Mouse (Mus musculus): Measurements from ENCODE around the gene Ube2cbp. TPM values are rescaled to one million over a fixed set of nuclear protein-coding genes. Genes with fewer than 3 reads are reported as not detected.

The Ube2cbp gene
- polyA plus RNA-seq, 1 experiment from 2014 or later = 6.0 TPM

DNA sequence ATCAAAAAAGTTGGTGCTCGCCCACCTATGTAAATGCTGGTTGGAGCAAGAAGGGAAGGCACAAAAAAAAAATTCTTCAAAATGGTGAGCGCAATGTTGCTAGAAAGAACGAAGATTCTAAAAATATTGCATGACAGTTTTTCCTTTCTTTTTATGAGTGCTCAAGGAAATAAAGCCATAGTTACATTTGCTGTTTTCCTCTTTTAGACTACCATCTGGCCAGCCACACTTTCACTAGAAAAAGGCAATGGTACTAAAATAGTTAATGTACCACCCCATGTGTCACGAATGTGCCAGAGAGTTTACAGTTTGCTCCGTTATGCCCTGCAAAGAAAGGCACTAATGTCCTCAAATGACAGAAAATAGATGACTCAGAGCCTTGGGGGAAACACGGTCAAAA is 45.4 kb downstream of the Ube2cbp start:
- Histone ChIP-seq H3K27ac (no peak overlapping the region), H3K9me3 (replicated peaks) (no peaks in the 10 kb centered on the region), H3K4me3 (no peak overlapping the region), H3K9ac (no peak overlapping the region), H3K4me1 (no peaks in the 10 kb centered on the region), H3K36me3 (ENCODE audit: poor library complexity, severe bottlenecking) (no peaks in the 10 kb centered on the region), H3K27me3 (no peaks in the 10 kb centered on the region), H3K4me2 (no peak overlapping the region)
- no peak for ATAC-seq
- 94% methylated on average over 6 of the region's 6 CpGs for WGBS

DNA sequence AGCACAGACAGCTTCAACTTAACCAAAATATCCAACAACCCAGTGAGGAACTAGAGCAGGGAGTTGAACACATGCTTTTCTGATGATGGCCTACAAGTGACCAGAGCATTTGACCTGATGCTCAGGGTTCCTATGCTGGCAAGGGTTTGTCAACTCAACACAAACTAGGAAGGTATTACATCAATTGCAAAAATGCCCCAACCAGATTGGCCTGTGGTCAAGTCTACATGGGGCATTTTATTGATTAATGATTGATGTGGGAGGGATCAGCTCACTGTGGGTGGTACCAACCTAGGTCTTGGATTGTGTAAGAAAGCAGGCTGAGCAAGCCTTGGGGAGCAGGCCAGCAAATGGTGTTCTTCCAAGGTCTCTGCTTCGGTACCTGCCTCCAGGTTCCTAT is 46.8 kb downstream of the Ube2cbp start:
- H3K27ac ChIP-seq = no peak overlapping the region
- no peak for ATAC-seq
- H3K4me2 ChIP-seq = no peak overlapping the region
- no peaks in the 10 kb centered on the region for H3K27me3 ChIP-seq
- WGBS = 95% methylated on average over 1 of the region's 1 CpGs
- H3K9me3 ChIP-seq (replicated peaks) = no peaks in the 10 kb centered on the region
- no peaks in the 10 kb centered on the region for H3K36me3 ChIP-seq (ENCODE audit: poor library complexity, severe bottlenecking)
- no peak overlapping the region for H3K9ac ChIP-seq
- no peaks in the 10 kb centered on the region for H3K4me1 ChIP-seq
- H3K4me3 ChIP-seq = no peak overlapping the region

DNA sequence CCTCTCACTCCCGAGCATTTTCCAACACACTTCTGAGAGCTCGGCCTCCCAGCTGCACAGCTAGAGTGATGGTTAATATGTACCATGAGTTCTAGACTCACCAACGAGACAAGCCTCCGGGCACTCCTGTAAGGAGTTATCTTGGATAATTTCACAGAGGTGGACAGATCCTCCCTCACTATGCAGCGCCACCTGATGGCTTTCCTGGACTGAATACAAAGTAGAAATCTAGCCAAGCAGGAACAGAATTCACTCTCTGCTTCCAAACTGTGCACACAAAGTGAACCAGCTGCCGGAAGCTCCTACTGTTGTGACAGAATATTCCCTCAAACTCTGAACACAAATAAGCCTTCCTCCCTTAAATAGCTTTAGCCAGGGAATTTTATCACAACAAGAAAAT is 69.0 kb downstream of the Ube2cbp start:
- no peaks in the 10 kb centered on the region; the same call in 1 of the 2 replicates for H3K9me3 ChIP-seq (replicated peaks)
- WGBS = 78% methylated on average over 6 of the region's 6 CpGs
- no peak for ATAC-seq
- no peak overlapping the region for H3K4me2 ChIP-seq
- no peak overlapping the region for H3K27ac ChIP-seq
- no peaks in the 10 kb centered on the region for H3K27me3 ChIP-seq
- H3K36me3 ChIP-seq (ENCODE audit: poor library complexity, severe bottlenecking) = 0 out of 2 replicates have a peak, but pooled peaks cover 4% of the 10 kb centered on the region
- no peak overlapping the region for H3K4me3 ChIP-seq
- H3K4me1 ChIP-seq = no peaks in the 10 kb centered on the region
- no peak overlapping the region for H3K9ac ChIP-seq

DNA sequence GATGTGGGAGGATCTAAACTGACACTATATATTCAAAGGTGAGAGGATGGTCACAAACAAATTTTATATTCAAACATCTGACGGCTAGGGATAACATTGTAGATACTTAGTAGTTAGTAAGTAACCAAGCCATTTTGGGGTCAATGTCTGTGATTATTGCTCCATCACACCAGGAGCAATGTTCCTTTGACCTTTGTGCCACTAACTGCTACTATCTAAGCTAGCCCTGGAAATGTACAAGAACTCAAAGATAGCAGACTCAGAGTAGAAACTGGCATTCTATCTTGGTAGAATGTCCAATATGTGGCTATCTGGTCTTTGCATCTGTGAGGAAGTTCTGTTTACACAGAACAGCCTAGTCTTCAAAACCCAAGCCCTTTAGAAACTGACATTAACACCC is 69.7 kb downstream of the Ube2cbp start:
- no peak overlapping the region for H3K9ac ChIP-seq
- 97% methylated on average over 1 of the region's 1 CpGs for WGBS
- no peaks in the 10 kb centered on the region for H3K27me3 ChIP-seq
- no peak for ATAC-seq
- H3K27ac ChIP-seq = no peak overlapping the region
- 0 out of 2 replicates have a peak, but pooled peaks cover 4% of the 10 kb centered on the region for H3K36me3 ChIP-seq (ENCODE audit: poor library complexity, severe bottlenecking)
- no peaks in the 10 kb centered on the region; the same call in 1 of the 2 replicates for H3K9me3 ChIP-seq (replicated peaks)
- no peaks in the 10 kb centered on the region for H3K4me1 ChIP-seq
- H3K4me3 ChIP-seq = no peak overlapping the region
- no peak overlapping the region for H3K4me2 ChIP-seq

DNA sequence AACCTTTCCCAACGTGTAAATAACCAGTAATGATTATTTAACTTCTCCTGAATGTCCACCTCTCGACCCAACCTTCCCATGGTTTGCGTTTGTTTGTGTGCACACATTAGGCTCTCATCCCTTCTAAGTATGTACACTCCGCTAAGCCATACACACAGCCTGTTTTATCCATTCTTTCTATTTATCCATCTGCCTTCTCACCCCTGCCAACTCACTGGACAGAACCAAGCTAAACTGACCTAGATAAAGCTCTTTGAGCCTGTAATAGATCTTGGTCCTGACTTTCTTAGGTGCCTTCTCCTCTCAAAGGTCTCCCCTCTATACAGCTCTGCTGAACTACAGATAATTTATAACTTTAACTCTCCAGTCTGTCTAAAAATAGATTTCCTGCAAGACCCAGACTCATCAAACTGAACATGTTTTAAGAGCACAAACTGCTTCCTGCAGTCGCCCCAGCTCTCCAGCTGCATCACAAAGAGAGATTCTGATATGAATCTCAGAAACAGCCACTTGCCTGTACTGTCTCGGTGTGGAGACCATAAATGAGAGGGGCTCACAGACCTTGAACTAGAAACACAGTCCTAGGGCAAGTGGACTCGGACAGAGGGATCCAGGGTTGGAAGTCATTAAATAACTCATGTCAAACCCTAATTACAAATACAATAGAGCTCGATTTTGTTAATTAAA is 71.0 kb downstream of the Ube2cbp start:
- H3K4me3 ChIP-seq = no peak overlapping the region
- no peak overlapping the region for H3K27ac ChIP-seq
- no peaks in the 10 kb centered on the region for H3K27me3 ChIP-seq
- ATAC-seq = no peak
- H3K4me2 ChIP-seq = no peak overlapping the region
- H3K4me1 ChIP-seq = no peaks in the 10 kb centered on the region
- WGBS = 63% methylated on average over 8 of the region's 8 CpGs
- no peaks in the 10 kb centered on the region; the same call in 1 of the 2 replicates for H3K9me3 ChIP-seq (replicated peaks)
- H3K9ac ChIP-seq = no peak overlapping the region
- H3K36me3 ChIP-seq (ENCODE audit: poor library complexity, severe bottlenecking) = 0 out of 2 replicates have a peak, but pooled peaks cover 4% of the 10 kb centered on the region

DNA sequence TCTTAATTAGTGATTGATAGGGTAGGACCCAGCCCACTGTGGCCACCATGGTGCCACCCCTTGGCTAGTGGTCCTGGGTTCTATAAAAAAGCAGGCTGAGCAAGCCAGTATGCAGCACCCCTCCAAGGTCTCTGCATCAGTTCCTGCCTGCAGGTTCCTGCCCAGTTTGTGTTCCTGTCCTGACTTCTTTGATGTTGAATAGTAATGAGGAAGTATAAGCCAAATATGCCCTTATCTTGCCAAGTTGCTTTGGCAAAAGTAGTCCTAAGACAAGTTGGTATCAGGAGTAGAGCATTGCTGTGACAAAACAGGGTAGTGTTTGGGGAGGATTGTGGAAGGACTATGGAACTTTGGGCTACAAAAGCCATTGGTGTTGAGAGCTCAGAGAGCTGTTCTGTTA is 73.3 kb downstream of the Ube2cbp start:
- Histone ChIP-seq H3K9me3 (replicated peaks) (no peaks in the 10 kb centered on the region; the same call in 1 of the 2 replicates), H3K9ac (no peak overlapping the region), H3K27ac (no peak overlapping the region), H3K4me1 (no peaks in the 10 kb centered on the region), H3K4me2 (no peak overlapping the region), H3K4me3 (no peak overlapping the region), H3K27me3 (no peaks in the 10 kb centered on the region), H3K36me3 (ENCODE audit: poor library complexity, severe bottlenecking) (0 out of 2 replicates have a peak, but pooled peaks cover 4% of the 10 kb centered on the region)
- no peak for ATAC-seq

DNA sequence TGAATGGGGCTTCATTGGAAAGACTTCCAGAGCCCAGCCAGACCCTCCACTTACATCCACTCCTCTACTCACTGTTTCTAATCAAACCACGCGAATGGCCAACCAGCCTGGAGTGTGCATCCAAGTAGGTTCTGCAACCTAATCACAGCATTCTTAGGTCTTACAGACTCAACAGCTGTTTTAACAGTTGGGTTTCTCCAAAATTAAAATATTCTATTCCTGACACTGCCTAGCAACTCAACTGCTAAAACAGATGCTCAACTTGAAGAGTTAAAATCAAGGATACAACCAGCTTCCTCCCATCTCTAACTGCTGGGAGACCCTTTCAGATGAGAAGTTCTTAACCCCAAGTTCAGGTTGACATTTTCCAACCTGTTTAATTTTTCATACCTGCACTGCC is 74.0 kb downstream of the Ube2cbp start:
- Histone ChIP-seq H3K4me2 (no peak overlapping the region), H3K4me3 (no peak overlapping the region), H3K9ac (no peak overlapping the region), H3K27ac (no peak overlapping the region), H3K9me3 (replicated peaks) (no peaks in the 10 kb centered on the region; the same call in 1 of the 2 replicates), H3K27me3 (no peaks in the 10 kb centered on the region), H3K4me1 (no peaks in the 10 kb centered on the region), H3K36me3 (ENCODE audit: poor library complexity, severe bottlenecking) (0 out of 2 replicates have a peak, but pooled peaks cover 4% of the 10 kb centered on the region)
- ATAC-seq = no peak
- whole genome bisulfite sequencing = 76% methylated on average over 2 of the region's 2 CpGs

DNA sequence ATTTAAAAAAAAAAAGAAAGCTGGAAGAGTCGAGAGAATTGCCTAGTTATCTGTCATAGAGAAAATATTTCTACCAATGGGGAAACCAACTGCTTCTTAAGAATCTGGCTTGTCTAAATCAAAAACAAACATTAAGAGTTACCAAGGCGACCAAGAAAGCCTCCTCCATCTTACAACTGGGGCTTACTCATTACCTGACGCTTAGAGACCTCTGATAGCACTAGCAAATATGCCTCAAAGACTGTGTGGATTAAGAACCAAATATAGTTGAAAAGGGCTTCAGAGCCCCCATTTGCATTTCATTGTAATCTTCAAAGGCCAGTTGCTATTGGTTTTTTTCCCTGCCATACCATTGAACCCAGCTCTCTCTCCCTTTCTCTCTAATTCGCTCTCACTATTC is 76.2 kb downstream of the Ube2cbp start:
- H3K27me3 ChIP-seq = no peaks in the 10 kb centered on the region
- H3K4me1 ChIP-seq = no peaks in the 10 kb centered on the region
- peaks cover 1% of the 10 kb centered on the region; the same call in 1 of the 2 replicates for H3K9me3 ChIP-seq (replicated peaks)
- 0 out of 2 replicates have a peak, but pooled peaks cover 4% of the 10 kb centered on the region for H3K36me3 ChIP-seq (ENCODE audit: poor library complexity, severe bottlenecking)
- 30% methylated on average over 4 of the region's 4 CpGs for WGBS
- no peak for ATAC-seq
- H3K4me2 ChIP-seq = no peak overlapping the region
- H3K9ac ChIP-seq = no peak overlapping the region
- no peak overlapping the region for H3K27ac ChIP-seq
- H3K4me3 ChIP-seq = no peak overlapping the region

DNA sequence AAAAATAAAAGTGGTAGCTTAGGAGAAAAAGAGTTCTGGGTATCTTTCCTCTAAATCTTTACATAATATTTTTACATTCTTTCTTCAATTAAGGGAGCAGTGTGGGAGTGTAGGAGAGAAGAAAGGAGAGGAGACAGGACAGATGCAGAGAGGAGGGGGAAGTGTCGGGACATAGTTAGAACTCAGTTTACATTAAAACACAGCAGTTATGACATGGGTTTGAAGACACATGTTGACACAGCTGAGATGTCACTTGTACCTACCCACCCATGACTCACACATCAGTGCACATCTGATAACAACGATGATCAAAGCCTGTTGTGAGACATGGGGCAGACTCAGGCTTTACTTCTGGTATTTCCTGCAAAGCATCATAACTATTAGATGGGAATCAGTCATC is 87.8 kb downstream of the Ube2cbp start:
- Histone ChIP-seq H3K27ac (no peak overlapping the region), H3K4me1 (no peaks in the 10 kb centered on the region), H3K4me2 (no peak overlapping the region), H3K4me3 (no peak overlapping the region), H3K36me3 (ENCODE audit: poor library complexity, severe bottlenecking) (no peaks in the 10 kb centered on the region), H3K9ac (no peak overlapping the region), H3K9me3 (replicated peaks) (no peaks in the 10 kb centered on the region), H3K27me3 (no peaks in the 10 kb centered on the region)
- no peak; the same call in 1 of the 2 replicates for ATAC-seq
- 87% methylated on average over 2 of the region's 2 CpGs for WGBS

DNA sequence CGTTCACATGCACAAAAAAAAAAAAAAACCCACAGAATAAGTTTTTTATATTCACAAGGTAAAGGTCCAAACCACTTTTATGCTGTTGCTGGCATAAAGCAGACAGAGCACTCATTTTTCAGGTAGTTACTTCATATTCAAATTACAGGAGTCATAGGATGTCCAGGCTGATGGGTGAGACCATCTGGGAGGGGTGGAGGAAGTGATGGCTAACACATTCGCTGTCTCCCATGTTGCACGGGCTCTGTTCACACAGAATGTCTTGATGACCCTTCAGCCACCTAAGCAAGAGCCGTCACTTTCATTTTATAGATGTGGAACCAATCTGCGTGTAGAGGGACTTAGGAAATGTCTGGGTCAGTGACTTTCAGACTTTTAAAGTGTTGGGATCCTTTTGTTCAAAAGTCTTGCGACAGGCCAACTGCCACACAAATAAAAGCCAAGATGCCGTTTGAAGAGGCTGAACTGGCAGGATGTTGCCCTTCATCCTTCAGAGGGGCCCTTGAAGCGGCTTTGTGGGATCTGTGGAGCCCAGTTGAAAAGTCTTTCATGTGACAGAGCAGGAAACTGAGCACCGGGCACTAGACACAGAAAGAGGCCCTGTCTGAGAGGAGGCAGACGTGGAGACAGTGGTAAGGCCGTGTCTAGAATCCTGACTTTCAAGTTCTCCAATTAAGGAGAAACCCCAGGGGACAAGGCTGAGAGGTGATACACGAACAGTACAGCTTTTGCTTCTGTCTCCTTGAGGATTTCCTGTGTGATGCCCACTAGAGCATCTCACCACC is 91.8 kb downstream of the Ube2cbp start:
- Histone ChIP-seq H3K4me3 (no peak overlapping the region), H3K4me2 (no peak overlapping the region), H3K27me3 (no peaks in the 10 kb centered on the region), H3K27ac (no peak overlapping the region), H3K4me1 (no peaks in the 10 kb centered on the region), H3K9ac (no peak overlapping the region), H3K9me3 (replicated peaks) (no peaks in the 10 kb centered on the region), H3K36me3 (ENCODE audit: poor library complexity, severe bottlenecking) (no peaks in the 10 kb centered on the region)
- 68% methylated on average over 12 of the region's 12 CpGs for WGBS
- ATAC-seq = peak; percentile 39; the same call in 1 of the 2 replicates

DNA sequence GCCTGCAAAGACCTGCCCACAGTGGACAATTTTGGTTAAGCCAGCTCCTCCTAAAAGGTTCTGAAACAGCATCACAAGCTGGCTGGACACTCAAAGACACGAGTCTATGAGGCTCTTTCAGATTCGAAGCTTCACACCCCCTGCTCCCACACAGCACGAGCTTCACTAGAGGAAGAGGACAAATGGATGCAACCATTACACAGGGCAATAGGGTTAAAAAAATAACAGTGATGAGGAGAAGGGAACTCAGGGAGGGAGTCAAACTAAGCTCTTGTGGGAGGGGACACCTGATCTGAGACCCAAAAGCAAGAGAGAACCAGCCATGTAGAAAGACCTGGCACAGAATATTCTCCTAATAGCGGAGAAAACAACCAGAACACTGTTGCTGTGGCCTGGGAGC is 95.5 kb downstream of the Ube2cbp start:
- no peak overlapping the region for H3K9ac ChIP-seq
- H3K27ac ChIP-seq = no peak overlapping the region
- 79% methylated on average over 4 of the region's 4 CpGs for WGBS
- ATAC-seq = no peak
- no peaks in the 10 kb centered on the region for H3K27me3 ChIP-seq
- no peak overlapping the region for H3K4me2 ChIP-seq
- H3K36me3 ChIP-seq (ENCODE audit: poor library complexity, severe bottlenecking) = no peaks in the 10 kb centered on the region
- H3K4me3 ChIP-seq = no peak overlapping the region
- H3K9me3 ChIP-seq (replicated peaks) = no peaks in the 10 kb centered on the region
- H3K4me1 ChIP-seq = no peaks in the 10 kb centered on the region

DNA sequence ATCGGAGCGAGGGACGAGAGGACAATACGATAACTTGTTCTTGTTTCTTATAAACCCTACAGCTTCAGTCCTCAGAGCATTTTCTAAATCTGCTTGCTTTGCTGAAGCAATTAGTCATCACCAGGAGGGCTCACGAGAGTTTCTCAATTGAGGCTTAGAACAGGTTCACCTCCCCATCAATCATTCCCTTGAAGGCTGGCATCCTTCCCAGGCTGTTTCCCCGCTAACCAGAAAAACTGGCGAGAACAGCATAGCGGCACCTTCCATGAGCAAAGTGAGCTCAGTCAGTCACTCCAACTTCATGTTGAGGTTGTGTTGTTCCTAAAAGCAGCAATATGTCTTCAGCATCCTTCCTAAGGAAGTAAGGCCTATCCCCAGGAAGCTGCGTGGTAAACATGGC is 104.2 kb downstream of the Ube2cbp start:
- Histone ChIP-seq H3K4me2 (no peak overlapping the region), H3K9me3 (replicated peaks) (no peaks in the 10 kb centered on the region), H3K36me3 (ENCODE audit: poor library complexity, severe bottlenecking) (no peaks in the 10 kb centered on the region), H3K4me3 (no peak overlapping the region), H3K9ac (no peak overlapping the region), H3K4me1 (no peaks in the 10 kb centered on the region), H3K27ac (no peak overlapping the region), H3K27me3 (no peaks in the 10 kb centered on the region)
- 61% methylated on average over 9 of the region's 9 CpGs for WGBS
- ATAC-seq = peak; percentile 70
